Mouse (Mus musculus) limb, embryonic 14.5 days (tissue): ENCODE results near the gene Kng2. TPM values are rescaled to one million over a fixed set of nuclear protein-coding genes. Genes with fewer than 3 reads are reported as not detected.
"Not testable (repeated sequence)": the region's sequence is repeated elsewhere in the genome, so short reads cannot be mapped to it uniquely, and the experiment has no call there.

Experiments
- ATAC-seq: fragments of 200-750 bp; cut with Nextera tagmentation; 2 replicates; pipeline ENCODE4 v1.8.0; 2017; ENCODE audit warnings: low read depth, moderate number of reproducible peaks, moderate TSS enrichment; ENCODE audit not compliant: low FRiP score
- DNase-seq: peaks from one replicate; pipeline ENCODE4 v3.0.0-alpha.2; 2015; ENCODE audit warnings: low spot score
- H3K27ac ChIP-seq: fragments of 300-500 bp; sonication (generic); replicated peaks from 2 replicates; pipeline ENCODE4 v1.5.1; 2014; ENCODE audit warnings: low read depth, mild to moderate bottlenecking, low read length, moderate library complexity, mixed read lengths
- H3K27me3 ChIP-seq: fragments of 300-500 bp; sonication (generic); 2 replicates; pipeline ENCODE4 v1.6.1; 2014; ENCODE audit warnings: low read length, mixed read lengths; ENCODE audit not compliant: control insufficient read depth, insufficient read depth
- H3K36me3 ChIP-seq: fragments of 300-500 bp; sonication (generic); 2 replicates; pipeline ENCODE4 v1.6.1; 2014; ENCODE audit warnings: mild to moderate bottlenecking, low read length, moderate library complexity, mixed read lengths; ENCODE audit not compliant: control insufficient read depth, insufficient read depth
- H3K4me1 ChIP-seq: fragments of 300-500 bp; sonication (generic); 2 replicates; pipeline ENCODE4 v1.6.1; 2014; ENCODE audit warnings: antibody characterized with exemption, low read length, mixed read lengths; ENCODE audit not compliant: control insufficient read depth, insufficient read depth
- H3K4me2 ChIP-seq: fragments of 300-500 bp; sonication (generic); replicated peaks from 2 replicates; pipeline ENCODE4 v1.6.1; 2014; ENCODE audit warnings: low read depth, mild to moderate bottlenecking, low read length, moderate library complexity; ENCODE audit not compliant: severe bottlenecking
- H3K4me3 ChIP-seq: fragments of 300-500 bp; sonication (generic); replicated peaks from 2 replicates; pipeline ENCODE4 v1.5.1; 2014; ENCODE audit warnings: low read length
- H3K9ac ChIP-seq: fragments of 300-500 bp; sonication (generic); 2 replicates; pipeline ENCODE4 v1.6.1; 2014; ENCODE audit warnings: mild to moderate bottlenecking, low read depth, low read length, moderate library complexity; ENCODE audit not compliant: severe bottlenecking
- H3K9me3 ChIP-seq: fragments of 300-500 bp; sonication (generic); 2 replicates; pipeline ENCODE4 v1.6.1; 2016; ENCODE audit warnings: low read length; ENCODE audit not compliant: control insufficient read depth
- POLR2A ChIP-seq: fragments of 200-500 bp; IDR thresholded peaks from 2 replicates; pipeline ENCODE4 v1.8.0; 2012; ENCODE audit warnings: inconsistent platforms, mild to moderate bottlenecking, moderate library complexity, borderline replicate concordance; ENCODE audit not compliant: insufficient read depth, insufficient read length; ENCODE audit errors: extremely low read depth
- WGBS: fragments of 180-500 bp; shearing (Covaris S2); extraction: QIAGEN DNeasy Blood & Tissue Kit; methylation state at CpG from one replicate; pipeline ENCODE4 v1.1.7; 2014; 5-methylcytosine and 5-hydroxymethylcytosine counted together
- polyA plus RNA-seq, 2 experiments: library from polyadenylated mRNA; depleted of rRNA in 1 of 2; stranded (reverse) in 1 of 2; unstranded in 1 of 2; fragments of >200 nt; fragmentation: Nextera tagmentation in 1 of 2; extraction: Ambion mirVana in 1 of 2; gene quantifications; 2 replicates each; pipeline versions ENCODE4 v1.2.1 to v1.2.3; 2012 to 2014

Gene Kng2
- polyA plus RNA-seq, 2 experiments: 0.35 TPM; not detected in 1

GRCm38 (mm10) chr16:23030673-23031435, 1.6 kb upstream of the Kng2 start:
- no peaks in the 10 kb centered on the region for H3K27me3 ChIP-seq
- H3K4me3 ChIP-seq: no peak overlapping the region
- H3K4me2 ChIP-seq: no peak overlapping the region
- H3K36me3 ChIP-seq: no peaks in the 10 kb centered on the region
- H3K4me1 ChIP-seq: no peaks in the 10 kb centered on the region
- no peak for ATAC-seq
- H3K27ac ChIP-seq: no peak overlapping the region
- no peak for TF ChIP-seq POLR2A
- H3K9ac ChIP-seq: no peak overlapping the region
- no peak for DNase-seq
- WGBS: 78% methylated on average over 5 of the region's 5 CpGs
- H3K9me3 ChIP-seq: no peaks in the 10 kb centered on the region

GRCm38 (mm10) chr16:23027341-23027740, 1.9 kb downstream of the Kng2 start:
- WGBS: 60% methylated on average over 3 of the region's 3 CpGs
- H3K27ac ChIP-seq, H3K4me1 ChIP-seq, H3K9ac ChIP-seq, H3K27me3 ChIP-seq, H3K36me3 ChIP-seq, H3K4me3 ChIP-seq, H3K9me3 ChIP-seq, DNase-seq, ATAC-seq, H3K4me2 ChIP-seq: not testable (repeated sequence)

GRCm38 (mm10) chr16:23026582-23026981, 2.7 kb downstream of the Kng2 start:
- no peak for ATAC-seq
- DNase-seq: no peak
- H3K9ac ChIP-seq: no peak overlapping the region
- no peak overlapping the region for H3K27ac ChIP-seq
- H3K36me3 ChIP-seq: no peaks in the 10 kb centered on the region
- no peak overlapping the region for H3K4me2 ChIP-seq
- no peak overlapping the region for H3K4me3 ChIP-seq
- H3K9me3 ChIP-seq: no peaks in the 10 kb centered on the region
- no peaks in the 10 kb centered on the region for H3K4me1 ChIP-seq
- TF ChIP-seq POLR2A: no peak
- H3K27me3 ChIP-seq: no peaks in the 10 kb centered on the region

DNA sequence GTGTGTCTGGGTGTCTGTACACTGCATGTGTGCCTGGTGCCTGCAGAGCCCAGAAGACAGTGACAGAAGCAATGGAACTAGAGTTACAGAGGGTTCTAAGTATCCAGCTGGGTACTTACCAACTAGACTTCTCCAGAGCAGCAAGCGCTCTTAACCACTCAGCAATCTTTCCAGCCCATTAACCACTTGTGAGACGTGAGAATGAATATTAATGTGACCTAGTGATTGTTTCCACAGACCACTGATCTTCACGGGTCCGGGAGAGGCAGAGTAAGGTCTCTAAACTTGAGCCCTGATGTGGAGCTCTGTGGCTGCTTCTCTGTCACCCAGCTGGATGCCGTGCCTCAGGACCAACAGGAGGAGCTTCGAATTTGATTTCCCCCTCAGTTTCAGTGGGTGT, 4.2 kb downstream of the Kng2 start:
- H3K27ac ChIP-seq: no peak overlapping the region
- H3K9ac ChIP-seq: no peak overlapping the region
- H3K27me3 ChIP-seq: no peaks in the 10 kb centered on the region
- H3K36me3 ChIP-seq: no peaks in the 10 kb centered on the region
- no peak for TF ChIP-seq POLR2A
- H3K4me3 ChIP-seq: no peak overlapping the region
- no peaks in the 10 kb centered on the region for H3K9me3 ChIP-seq
- H3K4me2 ChIP-seq: no peak overlapping the region
- WGBS: 78% methylated on average over 6 of the region's 6 CpGs
- DNase-seq: no peak
- no peaks in the 10 kb centered on the region for H3K4me1 ChIP-seq
- no peak for ATAC-seq

GRCm38 (mm10) chr16:23020571-23020970, 8.7 kb downstream of the Kng2 start:
- WGBS: 30% methylated on average over 1 of the region's 1 CpGs
- H3K9me3 ChIP-seq, DNase-seq, H3K4me2 ChIP-seq, H3K36me3 ChIP-seq, H3K9ac ChIP-seq, H3K27me3 ChIP-seq, H3K4me3 ChIP-seq, H3K4me1 ChIP-seq, ATAC-seq, H3K27ac ChIP-seq: not testable (repeated sequence)

- not testable (repeated sequence) for H3K27me3 ChIP-seq, H3K27ac ChIP-seq, H3K9ac ChIP-seq, DNase-seq, ATAC-seq, H3K36me3 ChIP-seq, H3K4me2 ChIP-seq, H3K9me3 ChIP-seq, H3K4me3 ChIP-seq, H3K4me1 ChIP-seq
- 86% methylated on average over 8 of the region's 8 CpGs for WGBS
Observed at GRCm38 (mm10) chr16:23014645-23015044, 14.6 kb downstream of the Kng2 start.

DNA sequence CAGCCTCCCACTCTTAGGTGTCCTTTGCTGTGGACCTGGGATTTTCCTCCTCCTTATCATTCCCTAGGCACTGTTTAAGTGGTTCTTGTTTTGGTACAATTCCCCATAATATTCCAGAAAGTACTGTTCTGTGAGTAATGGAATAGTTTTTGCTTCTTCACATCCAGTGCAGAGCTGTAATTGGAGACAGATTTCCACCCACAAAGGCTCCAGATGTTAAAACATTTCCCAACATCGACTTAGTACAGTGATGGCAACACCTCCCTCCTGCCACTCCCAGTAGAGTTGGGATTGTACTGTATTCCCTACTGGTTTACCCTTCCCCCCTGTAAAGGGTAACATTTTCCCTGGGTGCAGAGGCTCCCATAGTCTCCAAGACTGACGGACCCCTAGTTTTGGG, 15.5 kb downstream of the Kng2 start:
- H3K27me3 ChIP-seq, DNase-seq, H3K4me1 ChIP-seq, H3K36me3 ChIP-seq, H3K9ac ChIP-seq, ATAC-seq, H3K27ac ChIP-seq, H3K4me2 ChIP-seq, H3K4me3 ChIP-seq, H3K9me3 ChIP-seq: not testable (repeated sequence)
- WGBS: 34% methylated on average over 2 of the region's 2 CpGs

- WGBS: 87% methylated on average over 3 of the region's 3 CpGs
- H3K4me2 ChIP-seq, ATAC-seq, DNase-seq, H3K4me3 ChIP-seq, H3K4me1 ChIP-seq, H3K27ac ChIP-seq, H3K27me3 ChIP-seq, H3K9ac ChIP-seq, H3K9me3 ChIP-seq, H3K36me3 ChIP-seq: not testable (repeated sequence)
Observed at GRCm38 (mm10) chr16:22996951-22997350, 32.3 kb downstream of the Kng2 start.
